In genomic region chr5:100428734-100429343, GRCm38 (mm10) we compare ENCODE assay signal across 8 mouse cellular contexts. TPM values are rescaled to one million over a fixed set of nuclear protein-coding genes. Genes with fewer than 3 reads are reported as not detected.
DNase-seq lines count a peak whose midpoint lies in the region; ATAC-seq and TF ChIP-seq lines count a peak whose summit lies in the region.

No protein-coding gene starts in this region.

- H3K4me1 ChIP-seq in heart, embryonic 10.5 days: peaks cover 45% of the 10 kb centered on the region
- peaks cover 60% of the 10 kb centered on the region for H3K4me1 ChIP-seq in E14TG2a.4 (replicated peaks; ENCODE audit: low read depth, low read length)
- peaks cover 21% of the 10 kb centered on the region for H3K4me1 ChIP-seq in forebrain, embryonic 11.5 days (replicated peaks; ENCODE audit: control insufficient read depth, insufficient read depth, low read length)
- peaks cover 16 to 43% of the 10 kb centered on the region in 2 experiments for H3K4me1 ChIP-seq in liver, embryonic 14.5 days (replicated peaks; ENCODE audit: control insufficient read depth in 2 of 2, insufficient read depth in 2 of 2, low read length in 1 of 2)

- no peak for TF ChIP-seq CTCF in E14TG2a.4 (conservative IDR thresholded peaks at IDR 0.05; ENCODE audit: low read length)
- TF ChIP-seq CTCF in liver, embryonic 14.5 days (IDR thresholded peaks at IDR 0.05; ENCODE audit: low read depth): no peak

- no peak; the same call in 1 of the 2 replicates for TF ChIP-seq EP300 in liver, embryonic 14.5 days (IDR thresholded peaks at IDR 0.05; ENCODE audit: low read depth)

- WGBS in heart, embryonic 10.5 days: under 1% methylated on average over 20 of the region's 20 CpGs
- under 1% methylated on average over 20 of the region's 20 CpGs for WGBS in forebrain, embryonic 11.5 days
- WGBS in liver, embryonic 14.5 days (ENCODE audit: insufficient replicate concordance): under 1% methylated on average over 20 of the region's 20 CpGs

- H3K27ac ChIP-seq in heart, embryonic 10.5 days: peak overlapping the region; percentile 98
- peak overlapping the region; percentile 87 for H3K27ac ChIP-seq in forebrain, embryonic 11.5 days (ENCODE audit: low read depth, low read length)
- H3K27ac ChIP-seq in liver, embryonic 14.5 days: peak overlapping the region; percentile 53

- intact Hi-C loops in left cerebral cortex, postnatal 36 days (cut with DNase I): loop anchor here (5.0 kb wide), 2 partner anchors 68 to 88 kb away; partner anchors contain the start of gene Cops4

- peak overlapping the region; percentile 84 for H3K4me3 ChIP-seq in heart, embryonic 10.5 days
- peak overlapping the region; percentile 96 for H3K4me3 ChIP-seq in E14TG2a.4 (replicated peaks; ENCODE audit: low read length)
- peak overlapping the region; percentile 69 for H3K4me3 ChIP-seq in forebrain, embryonic 11.5 days (ENCODE audit: low read depth, low read length)
- peak overlapping the region; percentile 62 to 91 for H3K4me3 ChIP-seq in liver, embryonic 14.5 days (ENCODE audit: insufficient read depth in 1 of 2, low read depth in 2 of 2, low read length in 2 of 2)

- peaks cover 44% of the 10 kb centered on the region for H3K36me3 ChIP-seq in heart, embryonic 10.5 days
- H3K36me3 ChIP-seq in E14TG2a.4 (ENCODE audit: insufficient read depth, low read length): peaks cover 47% of the 10 kb centered on the region
- H3K36me3 ChIP-seq in forebrain, embryonic 11.5 days (ENCODE audit: control insufficient read depth, insufficient read depth, low read length): peaks cover 13% of the 10 kb centered on the region
- H3K36me3 ChIP-seq in liver, embryonic 14.5 days (replicated peaks; ENCODE audit: control insufficient read depth, insufficient read depth, low read depth): peaks cover 19% of the 10 kb centered on the region

- H3K9ac ChIP-seq in forebrain, embryonic 11.5 days (ENCODE audit: low read length): peak overlapping the region; percentile 94
- peak overlapping the region; percentile 81 for H3K9ac ChIP-seq in liver, embryonic 14.5 days (replicated peaks)

- H3K9me3 ChIP-seq in heart, embryonic 10.5 days: no peaks in the 10 kb centered on the region
- no peaks in the 10 kb centered on the region for H3K9me3 ChIP-seq in E14TG2a.4 (ENCODE audit: low read length)
- H3K9me3 ChIP-seq in forebrain, embryonic 11.5 days (ENCODE audit: control insufficient read depth, low read length): no peaks in the 10 kb centered on the region
- H3K9me3 ChIP-seq in liver, embryonic 14.5 days (ENCODE audit: control insufficient read depth, low read length): no peaks in the 10 kb centered on the region

- ATAC-seq in forebrain, embryonic 11.5 days (replicated peaks; ENCODE audit: low FRiP score): peak; percentile 45
- ATAC-seq in liver, embryonic 14.5 days (ENCODE audit: insufficient read depth): peak; percentile 47

- H3K4me2 ChIP-seq in forebrain, embryonic 11.5 days (ENCODE audit: low read depth, low read length, severe bottlenecking): peak overlapping the region; percentile 92
- peak overlapping the region; percentile 95 for H3K4me2 ChIP-seq in liver, embryonic 14.5 days (ENCODE audit: low read depth)

- no peak for DNase-seq in heart, embryonic 10.5 days (ENCODE audit: low spot score)
- DNase-seq in heart, adult 18-20 months: no peak
- no peak for DNase-seq in forebrain, embryonic 11.5 days (ENCODE audit: low spot score)
- DNase-seq in liver, embryonic 14.5 days (ENCODE audit: low read depth in 3 of 3, low spot score in 3 of 3): no peak
- no peak for DNase-seq in left cerebral cortex, postnatal 36 days (ENCODE audit: low spot score in 2 of 2)
- no peak for DNase-seq in urinary bladder, postnatal 25 days (ENCODE audit: low spot score)
- DNase-seq in thymus, adult 18-20 months: no peak

- no peaks in the 10 kb centered on the region for H3K27me3 ChIP-seq in heart, embryonic 10.5 days (ENCODE audit: insufficient read depth, poor library complexity, severe bottlenecking)
- no peaks in the 10 kb centered on the region for H3K27me3 ChIP-seq in E14TG2a.4 (ENCODE audit: insufficient read depth, low read length)
- no peaks in the 10 kb centered on the region for H3K27me3 ChIP-seq in forebrain, embryonic 11.5 days (ENCODE audit: control insufficient read depth, insufficient read depth, low read length)
- H3K27me3 ChIP-seq in liver, embryonic 14.5 days (ENCODE audit: control insufficient read depth, insufficient read depth, low read length): no peaks in the 10 kb centered on the region

RNA-seq across cellular contexts. Expression of gene Sec31a, which starts 12.8 kb away (rescaled TPM):
- polyA plus RNA-seq in heart, embryonic 10.5 days (2016; fragmentation: Nextera tagmentation; extraction: Ambion mirVana): 156 and 180 TPM in 2 replicates
- 100 to 1,000 TPM in 1 of 2 experiments, 10 to 100 TPM in 1; 93.5 to 101 TPM for total RNA-seq in heart, adult 18-20 months (2021)
- polyA plus RNA-seq in forebrain, embryonic 11.5 days (2014; fragmentation: Nextera tagmentation; extraction: Ambion mirVana): 109 and 117 TPM in 2 replicates
- 48.5 and 56.2 TPM in 2 replicates for polyA plus RNA-seq in liver, embryonic 14.5 days (2012; rRNA removed)
- polyA plus RNA-seq in liver, embryonic 14.5 days (2014; fragmentation: Nextera tagmentation; extraction: Ambion mirVana): 43.6 and 44.8 TPM in 2 replicates
- 100 to 1,000 TPM; 115 to 121 TPM for total RNA-seq in left cerebral cortex, postnatal 36 days (2021)
